Mouse (Mus musculus): ENCODE data around the gene Ap4s1.

Gene Ap4s1

GRCm38 (mm10) chr12:51705778-51706177, 14.9 kb downstream of the Ap4s1 start:
- no peak for DNase-seq

GRCm38 (mm10) chr12:51706673-51707235, 15.9 kb downstream of the Ap4s1 start:
- no peak for DNase-seq

- no peak for DNase-seq
These were observed 18.3 kb downstream of the Ap4s1 start for GRCm38 (mm10) chr12:51708941-51709686.

GRCm38 (mm10) chr12:51709741-51710140, 18.9 kb downstream of the Ap4s1 start:
- DNase-seq, result no peak

GRCm38 (mm10) chr12:51710154-51710553, 19.3 kb downstream of the Ap4s1 start:
- no peak for DNase-seq

GRCm38 (mm10) chr12:51712685-51713084, 21.9 kb downstream of the Ap4s1 start:
- peak; percentile 33 to 43 for DNase-seq

- no peak for DNase-seq
These were observed 27.8 kb downstream of the Ap4s1 start for GRCm38 (mm10) chr12:51718617-51719016.

- no peak for DNase-seq
These were observed 31.0 kb downstream of the Ap4s1 start for GRCm38 (mm10) chr12:51721836-51722235.

- no peak for DNase-seq
These were observed 38.2 kb downstream of the Ap4s1 start for GRCm38 (mm10) chr12:51729058-51729457.

GRCm38 (mm10) chr12:51729827-51730226, 39.0 kb downstream of the Ap4s1 start:
- DNase-seq, result no peak

GRCm38 (mm10) chr12:51734605-51735211, 43.9 kb downstream of the Ap4s1 start:
- DNase-seq, result no peak

- no peak for DNase-seq
These were observed 45.0 kb downstream of the Ap4s1 start for GRCm38 (mm10) chr12:51735840-51736271.

- no peak for DNase-seq
These were observed 45.5 kb downstream of the Ap4s1 start for GRCm38 (mm10) chr12:51736381-51736780.

- no peak for DNase-seq
These were observed 46.0 kb downstream of the Ap4s1 start for GRCm38 (mm10) chr12:51736807-51737206.

- peak in 1 of 2 experiments; percentile 18 for DNase-seq
These were observed 50.9 kb downstream of the Ap4s1 start for GRCm38 (mm10) chr12:51741690-51742089.

- no peak for DNase-seq
These were observed 54.1 kb downstream of the Ap4s1 start for GRCm38 (mm10) chr12:51744957-51745356.

GRCm38 (mm10) chr12:51747348-51747747, 56.5 kb downstream of the Ap4s1 start:
- DNase-seq, result no peak

- no peak for DNase-seq
These were observed 65.2 kb downstream of the Ap4s1 start for GRCm38 (mm10) chr12:51755938-51756598.

- DNase-seq, result no peak
These were observed 65.7 kb downstream of the Ap4s1 start for GRCm38 (mm10) chr12:51756599-51756961.

- DNase-seq, result no peak
These were observed 68.5 kb downstream of the Ap4s1 start for GRCm38 (mm10) chr12:51759374-51759773.

- DNase-seq, result no peak
These were observed 76.6 kb downstream of the Ap4s1 start for GRCm38 (mm10) chr12:51767454-51767853.

GRCm38 (mm10) chr12:51768702-51769101, 77.9 kb downstream of the Ap4s1 start:
- DNase-seq, result no peak

GRCm38 (mm10) chr12:51784842-51785241, 94.0 kb downstream of the Ap4s1 start:
- DNase-seq, result no peak

All from cerebellum, postnatal 36 days (tissue).